Mouse (Mus musculus) intestine, embryonic 14.5 days (tissue): ENCODE results near the gene 8030474K03Rik. TPM values are rescaled to one million over a fixed set of nuclear protein-coding genes. Genes with fewer than 3 reads are reported as not detected.
A peak's percentile ranks its signal among the peaks of the same experiment; 100 is the strongest.
"Not testable (repeated sequence)": the region's sequence is repeated elsewhere in the genome, so short reads cannot be mapped to it uniquely, and the experiment has no call there.

Experiments used
- ATAC-seq: fragments of 200-750 bp; cut with Nextera tagmentation; replicated peaks from 2 replicates; pipeline ENCODE4 v1.8.0; 2017; ENCODE audit warnings: low read depth, moderate number of reproducible peaks, moderate TSS enrichment, moderate library complexity; ENCODE audit not compliant: low FRiP score, low TSS enrichment
- DNase-seq: peaks from one replicate; pipeline ENCODE4 v3.0.0-alpha.2; 2018; ENCODE audit warnings: low spot score
- H3K27ac ChIP-seq: fragments of 300-500 bp; sonication (generic); 2 replicates; pipeline ENCODE4 v1.5.1; 2014; ENCODE audit warnings: low read depth, mild to moderate bottlenecking, control low read depth
- H3K27me3 ChIP-seq: fragments of 300-500 bp; sonication (generic); replicated peaks from 2 replicates; pipeline ENCODE4 v1.6.1; 2014; ENCODE audit warnings: low read length, control low read depth; ENCODE audit not compliant: control insufficient read depth, insufficient read depth
- H3K36me3 ChIP-seq: fragments of 300-500 bp; sonication (generic); 2 replicates; pipeline ENCODE4 v1.6.1; 2014; ENCODE audit warnings: low read length, control low read depth; ENCODE audit not compliant: control insufficient read depth, insufficient read depth
- H3K4me1 ChIP-seq: fragments of 300-500 bp; sonication (generic); replicated peaks from 2 replicates; pipeline ENCODE4 v1.6.1; 2014; ENCODE audit warnings: low read length, control low read depth, mixed read lengths; ENCODE audit not compliant: control insufficient read depth, insufficient read depth
- H3K4me2 ChIP-seq: fragments of 300-500 bp; sonication (generic); 2 replicates; pipeline ENCODE4 v1.6.1; 2014; ENCODE audit warnings: low read length
- H3K4me3 ChIP-seq: fragments of 300-500 bp; sonication (generic); 2 replicates; pipeline ENCODE4 v1.5.1; 2014; ENCODE audit warnings: low read depth, low read length, control low read depth, mixed read lengths
- H3K9ac ChIP-seq: fragments of 300-500 bp; sonication (generic); 2 replicates; pipeline ENCODE4 v1.6.1; 2014; ENCODE audit warnings: mild to moderate bottlenecking, low read length
- H3K9me3 ChIP-seq: fragments of 300-500 bp; sonication (generic); 2 replicates; pipeline ENCODE4 v1.6.1; 2016; ENCODE audit warnings: low read length, control low read depth; ENCODE audit not compliant: control insufficient read depth
- WGBS: fragments of 180-500 bp; shearing (Covaris S2); extraction: QIAGEN DNeasy Blood & Tissue Kit; methylation state at CpG from one replicate; pipeline ENCODE4 v1.1.7; 2014; 5-methylcytosine and 5-hydroxymethylcytosine counted together
- polyA plus RNA-seq: library from polyadenylated mRNA; unstranded; fragments of >200 nt; fragmentation: Nextera tagmentation; extraction: Ambion mirVana; gene quantifications from 2 replicates; pipeline ENCODE4 v1.2.1, GENCODE M21; 2014

Gene 8030474K03Rik
- polyA plus RNA-seq, 1 experiment from 2014 or later, result not detected

- peaks cover 2% of the 10 kb centered on the region; the same call in 1 of the 2 replicates for H3K27me3 ChIP-seq
- 44% methylated on average over 4 of the region's 4 CpGs for WGBS
- no peak for ATAC-seq
- no peak overlapping the region for H3K27ac ChIP-seq
- DNase-seq, result peak; percentile 74
- 0 out of 2 replicates have a peak, but pooled peaks cover 2% of the 10 kb centered on the region for H3K9me3 ChIP-seq
- H3K9ac ChIP-seq, result no peak overlapping the region
- no peaks in the 10 kb centered on the region for H3K36me3 ChIP-seq
- no peak overlapping the region for H3K4me3 ChIP-seq
- no peak overlapping the region for H3K4me2 ChIP-seq
- H3K4me1 ChIP-seq, result no peaks in the 10 kb centered on the region
These were observed 2.9 kb upstream of the 8030474K03Rik start for GRCm38 (mm10) chrX:101791551-101791950.

- Histone ChIP-seq H3K9me3 (no peaks in the 10 kb centered on the region), H3K4me2 (no peak overlapping the region), H3K4me3 (no peak overlapping the region), H3K27me3 (0 out of 2 replicates have a peak, but pooled peaks cover 9% of the 10 kb centered on the region), H3K9ac (no peak overlapping the region), H3K4me1 (no peaks in the 10 kb centered on the region), H3K36me3 (no peaks in the 10 kb centered on the region), H3K27ac (no peak overlapping the region)
- ATAC-seq, result no peak
- WGBS, result 33% methylated on average over 2 of the region's 2 CpGs
- DNase-seq, result no peak
These were observed 11.1 kb downstream of the 8030474K03Rik start for GRCm38 (mm10) chrX:101805512-101805911.

GRCm38 (mm10) chrX:101811750-101812149 lies 17.3 kb downstream of the 8030474K03Rik start:
- DNase-seq (no peak), ATAC-seq (no peak)
- no peak overlapping the region for H3K9ac ChIP-seq
- no peak overlapping the region for H3K27ac ChIP-seq
- no peaks in the 10 kb centered on the region for H3K4me1 ChIP-seq
- no peaks in the 10 kb centered on the region for H3K9me3 ChIP-seq
- H3K4me3 ChIP-seq, result no peak overlapping the region
- H3K36me3 ChIP-seq, result no peaks in the 10 kb centered on the region
- 66% methylated on average over 3 of the region's 3 CpGs for WGBS
- H3K27me3 ChIP-seq, result peaks cover 15% of the 10 kb centered on the region; the same call in 1 of the 2 replicates
- no peak overlapping the region for H3K4me2 ChIP-seq

GRCm38 (mm10) chrX:101819163-101819562 lies 24.7 kb downstream of the 8030474K03Rik start:
- no peak overlapping the region for H3K4me2 ChIP-seq
- no peaks in the 10 kb centered on the region for H3K4me1 ChIP-seq
- H3K36me3 ChIP-seq, result no peaks in the 10 kb centered on the region
- H3K9ac ChIP-seq, result no peak overlapping the region
- DNase-seq (no peak), ATAC-seq (no peak)
- peaks cover under 1% of the 10 kb centered on the region; the same call in 1 of the 2 replicates for H3K27me3 ChIP-seq
- no peaks in the 10 kb centered on the region for H3K9me3 ChIP-seq
- no peak overlapping the region for H3K27ac ChIP-seq
- WGBS, result 42% methylated on average over 1 of the region's 1 CpGs
- no peak overlapping the region for H3K4me3 ChIP-seq

- H3K36me3 ChIP-seq, H3K27ac ChIP-seq, DNase-seq, H3K9me3 ChIP-seq, H3K4me1 ChIP-seq, ATAC-seq, H3K4me3 ChIP-seq, H3K27me3 ChIP-seq, H3K9ac ChIP-seq, H3K4me2 ChIP-seq: not testable (repeated sequence)
These were observed 25.5 kb downstream of the 8030474K03Rik start for GRCm38 (mm10) chrX:101819980-101820379.

DNA sequence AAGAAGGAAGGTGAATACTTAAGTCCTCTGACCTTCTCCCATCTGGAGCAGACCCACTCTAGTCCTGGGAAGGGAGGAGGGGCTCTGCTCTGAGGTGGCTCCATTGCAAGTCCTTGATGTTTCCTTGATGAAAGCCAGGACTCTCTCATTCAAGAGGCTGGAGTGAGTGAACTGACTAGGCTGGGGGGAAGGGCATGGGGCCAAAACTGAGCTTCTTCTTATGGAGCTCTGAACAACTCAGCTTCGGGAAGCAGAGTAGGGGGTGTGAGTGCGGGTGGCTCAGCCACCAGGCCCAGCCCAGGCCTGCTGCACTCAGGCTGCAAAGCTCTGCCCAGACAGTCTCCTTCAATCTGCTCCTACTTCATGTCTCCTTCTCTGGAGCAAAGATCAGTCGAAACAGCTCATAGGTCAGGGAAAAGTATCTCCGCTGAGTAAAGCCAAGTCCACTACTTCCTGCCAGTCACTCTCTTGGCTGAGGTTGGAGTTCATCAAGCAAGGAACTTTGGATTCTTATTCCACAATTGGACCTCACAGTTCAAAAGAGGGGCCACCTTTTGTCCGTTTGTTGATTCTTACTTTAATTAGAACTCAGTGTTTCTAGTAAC lies 52.8 kb downstream of the 8030474K03Rik start:
- no peak overlapping the region for H3K4me2 ChIP-seq
- no peaks in the 10 kb centered on the region for H3K36me3 ChIP-seq
- peaks cover 5% of the 10 kb centered on the region; the same call in 1 of the 2 replicates for H3K4me1 ChIP-seq
- WGBS, result 44% methylated on average over 5 of the region's 5 CpGs
- no peak overlapping the region for H3K4me3 ChIP-seq
- H3K27ac ChIP-seq, result no peak overlapping the region
- no peak overlapping the region for H3K9ac ChIP-seq
- DNase-seq, result peak; percentile 55
- no peaks in the 10 kb centered on the region for H3K9me3 ChIP-seq
- H3K27me3 ChIP-seq, result peaks cover 39% of the 10 kb centered on the region
- peak; percentile 76 for ATAC-seq

Other genes starting within 250 kb of the 8030474K03Rik start
- gene Ogt, start 154.6 kb upstream of the 8030474K03Rik start, polyA plus RNA-seq, result 181 and 194 TPM in 2 replicates
- 0.43 and 0.50 TPM in 2 replicates for gene Cxcr3, start 60.4 kb upstream of the 8030474K03Rik start, polyA plus RNA-seq
- 0.20 TPM in 1 of 2 replicates, not detected in the other for gene Gm4779, start 233 bp upstream of the 8030474K03Rik start, polyA plus RNA-seq
- gene Nhsl2, start 54.7 kb downstream of the 8030474K03Rik start, polyA plus RNA-seq, result 13.8 and 14.4 TPM in 2 replicates